ENCODE assay signal across 8 mouse cellular contexts in the genomic region with DNA sequence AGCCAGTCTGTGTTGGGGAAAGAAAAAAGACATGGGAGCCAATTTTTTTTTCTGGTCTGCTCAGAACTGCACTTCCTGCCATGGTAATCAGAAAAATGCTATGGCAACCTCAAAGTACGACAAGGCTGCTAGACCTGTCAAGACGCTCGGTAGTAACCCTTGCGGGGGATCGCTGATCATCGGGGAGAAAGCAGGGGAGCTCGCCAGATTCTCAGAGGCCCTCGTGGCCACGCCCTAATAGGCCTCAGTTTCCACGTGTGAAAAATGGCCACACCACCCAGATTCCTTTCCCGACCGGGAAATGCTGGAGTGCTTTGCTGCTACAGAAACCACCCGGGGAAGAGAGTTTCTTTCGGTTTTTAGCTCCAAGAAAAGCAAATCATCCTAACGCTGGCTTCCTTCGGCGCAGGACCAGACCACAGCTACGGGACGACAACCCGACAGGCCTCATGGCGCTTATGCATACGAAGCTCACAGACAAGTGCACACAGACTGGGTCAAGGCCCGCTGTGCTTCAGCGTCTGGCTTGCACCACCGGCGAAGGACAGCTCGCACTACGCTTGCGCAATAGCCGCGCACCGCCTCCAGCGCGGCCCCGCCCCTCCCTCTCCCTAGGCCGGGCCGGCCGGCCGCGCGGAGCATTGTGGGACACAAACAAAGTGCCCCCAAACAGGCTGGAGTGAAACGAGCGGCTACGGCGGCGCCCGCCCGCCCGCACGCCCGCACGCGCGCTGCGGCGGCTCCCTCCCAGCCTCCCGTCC. TPM values are rescaled to one million over a fixed set of nuclear protein-coding genes. Genes with fewer than 3 reads are reported as not detected.
DNase-seq lines count a peak whose midpoint lies in the region; ATAC-seq and TF ChIP-seq lines count a peak whose summit lies in the region.

No protein-coding gene starts in this region.

- peak; percentile 97 for ATAC-seq in forebrain, embryonic 15.5 days (replicated peaks)
- peak; percentile 97 for ATAC-seq in lung, embryonic 14.5 days (ENCODE audit: insufficient read depth)

- peak; percentile 91 for TF ChIP-seq POLR2A in olfactory bulb, adult 2 months (IDR thresholded peaks at IDR 0.05; ENCODE audit: insufficient read depth, low read depth, low read length)
- peak; percentile 88 for TF ChIP-seq POLR2A in thymus, adult 2 months (IDR thresholded peaks at IDR 0.05; ENCODE audit: control insufficient read depth, extremely low read depth, insufficient read depth, low read length, poor library complexity)

- intact Hi-C loops in heart, postnatal 36 days (cut with DNase I): loop anchor here (5.0 kb wide), 2 partner anchors 88 to 252 kb away; a partner anchor contains a TSS

- under 1% methylated on average over 52 of the region's 57 CpGs for WGBS in forebrain, embryonic 15.5 days
- WGBS in lung, embryonic 14.5 days: under 1% methylated on average over 41 of the region's 57 CpGs
- WGBS in olfactory bulb, adult 2 months: under 1% methylated on average over 41 of the region's 57 CpGs
- under 1% methylated on average over 44 of the region's 57 CpGs for WGBS in thymus, adult 2 months

- no peaks in the 10 kb centered on the region; the same call in 1 of the 2 replicates for H3K36me3 ChIP-seq in forebrain, embryonic 15.5 days
- H3K36me3 ChIP-seq in lung, embryonic 14.5 days (ENCODE audit: insufficient read depth): no peaks in the 10 kb centered on the region
- no peaks in the 10 kb centered on the region for H3K36me3 ChIP-seq in thymus, adult 2 months (ENCODE audit: control insufficient read depth, insufficient read depth, low read length)

- H3K4me2 ChIP-seq in forebrain, embryonic 15.5 days (replicated peaks): peak overlapping the region; percentile 89
- peak overlapping the region; percentile 91 for H3K4me2 ChIP-seq in lung, embryonic 14.5 days

- peak; percentile 96 for DNase-seq in ES-CJ7 (ENCODE audit: low read depth, low spot score)
- DNase-seq in cerebellum, adult 11 months: peak; percentile 97
- DNase-seq in heart, postnatal 36 days: peak; percentile 95 to 97
- peak; percentile 95 to 96 for DNase-seq in layer of hippocampus, adult 2 months (ENCODE audit: low spot score in 2 of 2)
- DNase-seq in lung, embryonic 14.5 days: peak; percentile 98
- peak; percentile 96 for DNase-seq in thymus, adult 2 months

- H3K9ac ChIP-seq in forebrain, embryonic 15.5 days (replicated peaks): peak overlapping the region; percentile 80
- peak overlapping the region; percentile 91 for H3K9ac ChIP-seq in lung, embryonic 14.5 days

- H3K27me3 ChIP-seq in forebrain, embryonic 15.5 days: no peaks in the 10 kb centered on the region
- no peaks in the 10 kb centered on the region for H3K27me3 ChIP-seq in lung, embryonic 14.5 days (ENCODE audit: insufficient read depth, low read length)
- H3K27me3 ChIP-seq in thymus, adult 2 months (ENCODE audit: control insufficient read depth, insufficient read depth, low read length): no peaks in the 10 kb centered on the region

- H3K9me3 ChIP-seq in forebrain, embryonic 15.5 days: no peaks in the 10 kb centered on the region
- H3K9me3 ChIP-seq in lung, embryonic 14.5 days (ENCODE audit: low read depth, low read length): no peaks in the 10 kb centered on the region

- H3K4me1 ChIP-seq in forebrain, embryonic 15.5 days: peaks cover 22% of the 10 kb centered on the region
- peaks cover 5% of the 10 kb centered on the region; the same call in 1 of the 2 replicates for H3K4me1 ChIP-seq in lung, embryonic 14.5 days (ENCODE audit: insufficient read depth)
- H3K4me1 ChIP-seq in olfactory bulb, adult 2 months (ENCODE audit: control insufficient read depth, insufficient read depth, low read length): peaks cover 2% of the 10 kb centered on the region
- H3K4me1 ChIP-seq in thymus, adult 2 months (replicated peaks; ENCODE audit: control insufficient read depth, insufficient read depth, low read length): peaks cover 3% of the 10 kb centered on the region

- H3K4me3 ChIP-seq in forebrain, embryonic 15.5 days: peak overlapping the region; percentile 92
- H3K4me3 ChIP-seq in layer of hippocampus, adult 2 months: peak overlapping the region; percentile 65
- peak overlapping the region; percentile 93 for H3K4me3 ChIP-seq in lung, embryonic 14.5 days (ENCODE audit: low read depth, low read length)
- peak overlapping the region; percentile 90 for H3K4me3 ChIP-seq in olfactory bulb, adult 2 months (ENCODE audit: insufficient read depth, low read depth, low read length)
- H3K4me3 ChIP-seq in thymus, adult 2 months (ENCODE audit: control insufficient read depth, insufficient read depth, low read length): peak overlapping the region; percentile 86

- H3K27ac ChIP-seq in forebrain, embryonic 15.5 days (replicated peaks): peak overlapping the region; percentile 98
- H3K27ac ChIP-seq in layer of hippocampus, adult 2 months: peak overlapping the region; percentile 100
- peak overlapping the region; percentile 98 for H3K27ac ChIP-seq in lung, embryonic 14.5 days (ENCODE audit: low read depth)
- peak overlapping the region; percentile 81 for H3K27ac ChIP-seq in olfactory bulb, adult 2 months (ENCODE audit: insufficient read depth, low read depth, low read length)
- H3K27ac ChIP-seq in thymus, adult 2 months (ENCODE audit: control insufficient read depth, insufficient read depth, low read length): peak overlapping the region; percentile 87

- TF ChIP-seq CTCF in layer of hippocampus, adult 2 months (conservative IDR thresholded peaks at IDR 0.05): no peak
- TF ChIP-seq CTCF in lung, embryonic 14.5 days (IDR thresholded peaks at IDR 0.05; ENCODE audit: low read depth): no peak
- TF ChIP-seq CTCF in olfactory bulb, adult 2 months (IDR thresholded peaks at IDR 0.05; ENCODE audit: insufficient read depth, low read depth, low read length): 0 out of 2 replicates have a peak, but pooled peaks have one; percentile 10
- no peak for TF ChIP-seq CTCF in thymus, adult 2 months (IDR thresholded peaks at IDR 0.05; ENCODE audit: borderline replicate concordance, control insufficient read depth, extremely low read depth, insufficient read depth, low read length, poor library complexity)

RNA-seq across cellular contexts. Expression of a gene that starts 0.5 kb away (rescaled TPM):
- 5.0 and 5.6 TPM in 2 replicates for polyA plus RNA-seq in forebrain, embryonic 15.5 days (2015; fragmentation: Nextera tagmentation; extraction: Ambion mirVana)
- total RNA-seq in heart, postnatal 36 days (2021): 10 to 100 TPM; 38.0 to 39.8 TPM
- total RNA-seq in layer of hippocampus, adult 2 months (2021): 10 to 100 TPM; 39.5 to 41.6 TPM
- 8.0 TPM in 2 replicates for polyA plus RNA-seq in lung, embryonic 14.5 days (2014; fragmentation: Nextera tagmentation; extraction: Ambion mirVana)
- not detected in 2 replicates for polyA plus RNA-seq in olfactory bulb, adult 2 months (2012; ENCODE audit: insufficient read depth, insufficient read length, low replicate concordance, missing spikeins)
- 10.4 and 14.7 TPM in 2 replicates for polyA plus RNA-seq in thymus, adult 2 months (2012; rRNA removed)

Comparison
In these comparisons a context has a peak if more than half of its experiments do, and no peak if none do; other contexts are left out.
1. Peak in every context shown above with its lines: DNase-seq, ATAC-seq, H3K4me3 ChIP-seq and H3K27ac ChIP-seq.